Mouse (Mus musculus): Measurements from ENCODE around the gene Stra6.

Gene Stra6

DNA sequence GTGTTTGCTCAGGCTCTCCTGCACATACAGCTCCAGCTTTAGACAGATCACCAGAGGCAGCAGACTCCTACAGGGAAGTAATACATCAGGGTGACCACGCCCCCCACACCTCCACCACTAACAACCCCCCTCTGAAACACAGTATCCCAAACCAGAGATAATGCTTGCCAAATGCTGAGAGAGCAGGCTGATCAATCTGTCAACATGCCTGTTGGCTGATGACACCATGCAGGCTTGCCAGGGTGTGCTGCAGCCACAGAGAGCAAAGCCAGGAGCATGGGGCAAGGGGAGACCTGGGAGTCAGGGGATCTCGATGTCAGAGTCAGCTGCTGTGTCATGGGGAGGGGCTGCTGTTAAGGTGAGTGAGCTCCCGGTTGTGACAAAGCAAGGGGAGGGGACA is at the start of gene Stra6:
Stra6 (plus strand) TSS at position 258 of the 400 bp plus-strand sequence.
- no peak for DNase-seq (ENCODE audit: low spot score in 2 of 2)

DNA sequence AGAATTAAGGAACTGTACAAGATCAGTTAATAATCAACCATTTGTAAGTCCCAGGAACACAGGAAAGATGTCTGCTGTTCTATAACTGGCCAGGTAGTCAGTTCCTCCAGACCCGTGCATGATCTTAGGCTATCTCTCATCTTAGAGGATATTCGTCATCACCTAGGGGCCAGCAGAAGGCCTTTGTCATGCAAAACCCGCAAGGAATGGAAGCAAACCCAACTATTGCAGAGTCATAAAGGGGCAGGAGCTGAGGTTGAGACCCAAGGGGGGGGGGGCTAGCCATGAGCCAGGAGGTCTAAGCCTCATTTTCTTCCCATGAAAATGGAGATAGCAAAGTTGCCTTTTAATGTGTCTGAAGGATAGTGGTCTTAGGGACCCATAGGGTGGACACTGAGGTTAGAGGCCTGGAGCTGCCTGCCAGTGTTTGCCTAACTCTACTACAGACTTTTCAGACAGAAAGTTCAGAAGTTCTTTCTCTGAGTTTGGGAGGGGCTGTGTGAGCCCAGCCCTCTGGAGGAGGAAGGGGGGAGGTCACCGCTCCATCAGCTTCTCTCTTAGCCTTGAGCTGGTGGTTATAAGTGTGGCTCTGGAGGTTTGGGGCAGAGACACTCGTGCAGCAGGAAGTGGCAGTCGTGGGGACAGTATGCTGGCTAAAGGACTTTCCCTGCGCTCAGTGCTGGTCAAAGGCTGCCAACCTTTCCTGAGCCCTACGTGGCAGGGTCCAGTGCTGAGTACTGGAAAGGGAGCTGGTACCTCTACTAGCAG is 49.0 kb upstream of the Stra6 start:
- DNase-seq (ENCODE audit: low spot score in 2 of 2): peak in 1 of 2 experiments; percentile 31

DNA sequence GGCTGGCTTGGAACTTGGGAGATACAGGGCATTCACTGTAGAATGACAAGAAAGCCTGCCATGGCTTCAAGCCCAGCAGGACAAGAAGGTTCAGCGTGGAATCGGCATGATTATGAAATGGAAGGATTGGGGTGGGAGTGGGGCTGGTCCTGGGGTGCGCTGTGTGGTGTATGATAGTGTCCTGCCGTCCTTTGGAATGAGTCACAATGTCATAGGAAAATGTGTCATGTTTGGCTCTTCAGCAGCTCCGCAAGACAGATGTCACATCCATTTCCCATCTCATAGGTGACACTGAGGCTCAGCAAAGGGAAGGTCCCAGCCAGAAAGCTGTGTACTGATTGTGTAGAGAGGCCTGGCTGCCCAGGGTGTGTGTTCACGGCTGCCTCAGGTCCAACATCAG is 47.7 kb upstream of the Stra6 start:
- no peak for DNase-seq (ENCODE audit: low spot score in 2 of 2)

DNA sequence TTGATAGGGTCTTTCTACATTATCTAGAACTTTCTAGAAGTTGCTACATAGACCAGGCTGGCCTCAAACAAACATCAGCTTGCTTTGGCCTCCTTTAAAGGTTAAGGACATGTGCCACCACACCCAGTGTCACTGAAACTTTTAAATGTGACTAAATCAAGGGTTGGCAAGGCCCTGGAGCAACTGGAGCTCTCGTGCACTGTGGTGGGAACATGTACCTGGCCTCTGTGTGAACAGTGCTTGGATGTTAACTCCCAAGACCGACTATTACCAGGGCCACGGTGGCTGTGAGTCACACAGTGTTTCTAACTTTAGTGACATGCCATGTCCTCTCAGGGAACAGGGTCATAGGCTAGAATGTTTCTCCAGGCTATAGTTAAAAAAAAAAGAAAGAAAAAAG is 46.6 kb upstream of the Stra6 start:
- no peak for DNase-seq (ENCODE audit: low spot score in 2 of 2)

DNA sequence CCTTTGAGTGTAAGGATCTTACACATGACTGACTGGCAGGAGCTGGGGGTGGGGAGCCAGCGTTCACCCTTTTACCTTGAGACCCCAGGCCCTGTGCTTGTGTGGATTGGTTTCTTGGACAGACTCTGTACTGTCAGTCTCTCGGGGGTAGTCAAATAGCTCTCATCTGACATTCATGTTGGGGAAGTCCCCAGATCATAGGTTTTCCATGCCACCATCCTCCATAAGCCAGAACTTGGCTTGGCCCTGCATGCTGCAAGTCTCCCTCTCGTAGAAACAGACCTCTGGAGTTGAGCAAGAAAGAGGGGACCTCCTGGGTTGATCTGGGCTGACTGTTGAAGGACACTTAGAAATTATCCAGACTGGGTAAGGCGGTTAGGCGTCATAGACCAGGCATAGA is 45.2 kb upstream of the Stra6 start:
- DNase-seq (ENCODE audit: low spot score in 2 of 2): no peak

DNA sequence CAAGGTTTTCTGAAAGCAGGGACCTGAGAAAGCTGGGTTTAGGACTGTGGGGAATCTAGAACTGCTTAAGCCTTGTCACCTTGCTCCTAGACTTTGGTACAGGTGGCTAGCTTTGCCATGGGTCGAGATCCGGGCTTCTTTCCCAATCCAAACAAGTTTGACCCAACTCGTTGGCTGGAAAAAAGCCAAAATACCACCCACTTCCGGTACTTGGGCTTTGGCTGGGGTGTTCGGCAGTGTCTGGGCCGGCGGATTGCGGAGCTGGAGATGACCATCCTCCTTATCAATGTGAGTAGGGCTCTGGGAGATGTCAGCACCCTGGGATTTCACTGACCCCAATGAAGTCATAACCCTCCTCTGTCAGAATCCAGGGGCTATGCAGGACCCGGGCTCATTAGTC is 37.6 kb upstream of the Stra6 start:
- no peak for DNase-seq (ENCODE audit: low spot score in 2 of 2)

DNA sequence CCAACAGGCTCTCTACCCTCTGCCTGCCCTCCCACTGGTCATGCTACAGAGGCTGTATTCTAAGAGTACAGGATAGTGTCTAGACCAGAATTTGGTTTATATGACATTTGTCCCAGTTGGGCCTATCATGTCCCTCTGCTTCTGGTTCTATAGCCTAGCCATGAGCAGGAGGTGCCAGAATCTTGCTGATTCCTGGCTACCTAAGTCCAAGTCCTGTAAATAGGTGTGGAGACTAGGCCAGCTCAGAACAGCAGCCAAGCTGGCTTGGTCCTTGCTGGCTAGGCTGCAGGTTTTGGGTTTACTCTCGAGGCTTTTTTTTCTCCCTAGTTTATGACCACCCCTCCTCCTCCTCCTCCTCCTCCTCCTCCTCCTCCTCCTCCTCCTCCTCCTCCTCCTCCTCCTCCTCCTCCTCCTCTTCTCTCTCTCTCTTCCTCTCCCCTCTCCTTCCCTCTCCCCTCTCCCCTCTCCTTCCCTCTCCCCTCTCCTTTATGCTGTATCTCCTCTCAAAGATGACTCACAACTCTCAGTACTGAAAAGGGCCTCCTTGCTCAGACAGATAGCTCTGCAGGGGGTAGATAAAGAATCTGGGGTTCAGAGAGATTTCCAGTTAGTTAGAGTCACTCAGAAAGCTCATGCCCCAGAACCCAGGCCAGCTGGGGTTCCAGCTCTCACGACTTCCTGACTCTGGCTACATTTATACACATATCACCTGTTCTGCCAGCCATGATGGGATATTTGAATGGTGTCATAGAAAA is 36.0 kb upstream of the Stra6 start:
- DNase-seq (ENCODE audit: low spot score in 2 of 2): no peak

DNA sequence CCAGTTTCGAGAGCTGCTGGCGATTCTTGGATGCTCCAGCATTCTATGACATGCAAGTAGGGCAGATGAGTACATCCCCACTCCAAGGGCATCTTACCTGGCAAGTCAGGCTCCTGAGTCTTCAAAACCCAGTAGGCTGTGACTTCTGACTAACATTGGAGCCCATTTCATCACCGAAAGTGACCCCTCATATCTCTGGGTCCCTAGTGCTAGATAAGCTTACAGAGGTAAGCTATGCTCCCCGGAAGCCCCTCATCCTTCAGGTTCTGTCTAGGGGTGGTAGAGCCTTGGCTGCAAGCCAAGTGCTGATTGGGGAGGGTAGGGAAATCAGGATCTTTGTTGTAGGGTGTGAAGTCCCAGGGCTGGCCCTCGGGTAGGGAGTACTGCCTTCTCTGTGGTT is 34.7 kb upstream of the Stra6 start:
- no peak for DNase-seq (ENCODE audit: low spot score in 2 of 2)

DNA sequence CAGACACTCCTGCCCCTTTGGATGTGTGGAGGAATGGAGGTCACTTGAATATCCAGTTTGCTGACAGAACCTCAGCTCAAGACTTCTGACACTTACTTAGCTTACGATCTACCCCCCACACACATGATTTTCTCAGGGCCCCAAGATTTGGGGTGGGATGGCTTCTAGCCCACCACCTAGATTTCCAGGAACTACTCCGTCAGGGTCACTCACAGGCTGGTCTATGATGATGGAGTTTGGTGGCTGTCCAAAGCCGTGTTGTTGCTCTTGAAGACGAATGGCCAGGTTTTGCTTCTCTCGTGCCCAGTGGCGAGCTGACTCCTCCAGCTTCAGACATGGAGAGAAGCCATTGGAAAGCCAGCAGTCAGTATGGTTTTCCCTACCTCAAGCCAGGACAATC is 34.0 kb upstream of the Stra6 start:
- DNase-seq (ENCODE audit: low spot score in 2 of 2): no peak

DNA sequence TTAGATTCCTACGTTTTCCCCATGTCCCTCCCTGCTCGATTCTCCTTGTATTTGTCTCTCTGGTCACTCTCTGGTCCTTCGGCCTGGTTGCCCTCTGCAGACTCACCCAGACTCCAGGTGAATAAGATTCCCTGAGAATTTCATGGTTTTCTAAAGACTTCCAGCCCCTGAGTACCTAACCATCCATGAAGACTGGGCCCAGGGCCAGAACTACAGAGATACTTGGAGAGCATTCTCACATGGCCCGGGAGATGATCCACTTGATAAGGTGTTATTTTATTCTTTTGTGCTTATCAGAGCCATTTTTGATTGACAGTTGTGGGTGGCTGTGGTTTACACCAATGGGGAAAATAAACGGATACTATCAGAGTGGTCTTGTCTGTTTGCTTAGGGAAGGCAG is 31.7 kb upstream of the Stra6 start:
- no peak for DNase-seq (ENCODE audit: low spot score in 2 of 2)

DNA sequence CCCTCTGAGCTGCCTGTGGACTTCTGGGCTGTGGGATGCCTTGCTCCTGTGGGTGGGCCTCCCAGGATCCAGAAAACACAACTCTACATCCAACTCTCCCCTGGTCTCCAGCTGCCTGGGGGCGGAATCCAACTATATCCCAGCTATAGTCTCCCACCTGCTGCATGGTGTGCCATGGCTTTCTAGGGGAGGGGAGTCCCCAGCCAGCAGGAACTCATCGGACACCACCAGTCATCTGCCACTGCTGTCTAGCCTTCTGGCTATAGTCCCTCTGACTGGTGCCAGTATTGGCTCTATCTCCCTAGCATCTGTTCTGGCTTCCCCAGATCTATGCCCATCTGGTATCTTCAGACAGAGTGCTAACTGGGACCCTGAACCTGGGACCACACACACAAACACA is 28.1 kb upstream of the Stra6 start:
- no peak for DNase-seq (ENCODE audit: low spot score in 2 of 2)

DNA sequence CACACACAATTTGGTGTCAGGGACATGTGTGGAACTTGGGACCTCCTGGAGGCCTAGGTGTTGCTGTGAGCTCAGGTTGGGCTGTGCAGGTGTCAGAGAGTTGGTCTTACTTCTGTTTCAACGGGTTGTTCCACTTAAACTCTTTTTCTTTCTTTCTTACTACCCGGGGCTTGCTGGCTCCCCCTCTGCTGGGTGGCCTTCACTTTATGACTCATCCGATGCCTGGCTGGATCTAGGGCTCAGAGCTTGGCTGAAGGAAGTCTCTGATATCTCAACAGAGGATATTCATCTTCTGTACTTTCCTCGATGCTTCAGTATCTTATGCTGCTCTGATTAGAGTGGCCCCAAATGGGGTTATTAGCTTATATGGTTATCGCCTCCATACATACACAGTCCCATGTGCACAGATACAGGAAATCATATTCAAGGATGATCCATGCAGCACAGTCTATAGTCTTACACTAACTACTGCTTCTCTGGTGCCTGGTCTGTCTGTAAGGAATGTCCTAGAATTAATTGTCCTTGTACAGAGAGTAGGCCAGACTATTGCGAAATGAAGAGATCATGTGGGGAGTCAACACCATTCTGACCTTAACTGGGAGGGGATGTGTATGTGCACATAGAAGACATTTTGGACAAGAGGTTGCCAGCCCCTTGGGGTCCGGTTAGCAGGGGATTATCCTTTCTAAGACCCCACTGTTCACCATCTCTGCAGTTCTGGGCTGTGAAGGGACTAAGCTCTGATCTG is 27.5 kb upstream of the Stra6 start:
- DNase-seq (ENCODE audit: low spot score in 2 of 2): no peak

DNA sequence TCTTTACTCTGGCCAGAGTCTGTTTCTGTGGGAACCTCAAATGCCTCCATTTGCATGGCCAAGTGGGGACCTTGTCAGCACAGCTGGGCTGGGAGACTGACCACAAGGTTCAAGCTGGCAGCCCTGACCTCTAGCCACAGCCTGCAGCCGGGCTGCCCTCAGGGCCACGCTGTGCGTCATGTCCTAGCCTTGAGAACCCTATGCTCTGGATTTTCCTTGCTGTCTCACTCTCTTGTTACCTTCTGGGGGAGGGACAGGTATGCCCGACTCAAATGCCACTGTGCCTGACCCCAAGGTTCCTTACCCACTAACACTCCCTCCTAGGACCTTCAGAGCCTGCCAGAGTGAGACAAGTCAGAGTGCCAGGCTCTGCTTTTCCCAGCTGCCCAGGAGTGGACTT is 26.6 kb upstream of the Stra6 start:
- DNase-seq (ENCODE audit: low spot score in 2 of 2): no peak

DNA sequence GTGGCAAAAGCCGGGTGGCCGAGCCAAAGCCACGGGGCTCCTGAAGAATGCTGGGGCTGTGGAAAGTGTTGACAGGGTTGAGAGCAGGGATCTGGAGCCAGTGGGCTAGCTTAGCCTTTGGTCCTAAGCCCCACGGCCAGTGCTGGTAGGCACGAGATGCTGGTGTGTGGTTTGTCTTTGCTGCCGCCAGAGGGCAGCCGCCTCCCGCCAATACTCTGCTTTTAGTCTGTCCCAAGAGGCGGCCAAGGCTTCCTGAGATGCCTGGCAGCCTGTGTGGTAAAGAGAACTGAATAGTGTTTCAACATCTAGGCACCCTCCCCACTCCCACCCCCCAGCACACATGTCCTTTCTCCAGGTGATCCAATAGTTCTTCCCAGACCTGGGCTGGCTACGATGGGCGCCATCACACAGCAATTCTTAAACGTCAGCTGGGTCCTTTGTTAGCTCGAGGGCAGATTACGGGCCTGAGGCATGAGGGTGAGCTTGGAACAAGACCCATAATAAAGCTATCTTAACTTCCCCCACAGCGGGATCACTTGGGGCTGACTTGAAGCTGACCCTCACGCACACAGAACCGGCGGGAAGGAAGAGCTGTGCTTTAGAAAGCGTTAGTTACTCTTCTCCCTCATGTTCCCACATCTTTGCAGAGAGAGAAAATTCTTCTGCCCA is 25.0 kb upstream of the Stra6 start:
- DNase-seq (ENCODE audit: low spot score in 2 of 2): peak; percentile 15 to 53

DNA sequence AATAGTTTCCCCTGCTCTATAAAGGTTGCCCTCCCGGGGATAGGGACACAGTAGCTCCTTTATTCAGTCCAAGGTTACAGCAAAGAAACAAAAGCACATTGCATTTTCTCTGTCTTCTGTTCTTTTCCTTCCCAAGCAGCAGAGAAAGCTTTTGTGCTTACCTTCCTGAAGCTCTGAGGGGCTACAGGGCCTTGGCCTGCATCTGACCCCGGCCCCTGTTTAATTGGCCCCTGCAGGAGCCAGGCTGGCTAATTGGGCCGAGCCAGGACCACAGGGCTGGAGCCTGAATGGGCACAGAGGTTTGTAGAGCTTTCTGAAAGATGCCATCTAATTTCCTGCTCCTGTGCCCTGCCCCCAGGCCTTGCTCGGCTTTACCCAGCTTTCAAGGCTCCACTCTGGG is 22.6 kb upstream of the Stra6 start:
- DNase-seq (ENCODE audit: low spot score in 2 of 2): no peak

DNA sequence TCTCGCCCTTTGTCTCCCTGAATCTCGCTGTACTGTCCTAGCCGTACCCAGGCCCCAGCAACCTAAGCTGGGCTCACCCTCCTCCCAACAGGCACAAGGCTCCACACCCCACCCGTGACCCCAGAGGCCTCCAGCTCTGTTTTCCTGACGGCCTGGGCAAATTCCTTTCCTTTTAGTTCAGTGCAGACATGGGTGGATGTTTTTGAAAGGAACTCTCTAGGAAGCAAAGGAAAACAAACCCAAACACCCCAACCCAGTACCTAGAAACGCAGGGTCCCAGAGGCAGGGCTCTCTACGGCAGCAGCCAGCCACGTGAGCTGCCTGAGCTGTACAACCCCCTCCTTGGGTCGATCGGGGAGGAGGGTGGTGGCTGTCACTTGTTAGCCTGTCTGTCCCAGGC is 21.2 kb upstream of the Stra6 start:
- DNase-seq (ENCODE audit: low spot score in 2 of 2): no peak

DNA sequence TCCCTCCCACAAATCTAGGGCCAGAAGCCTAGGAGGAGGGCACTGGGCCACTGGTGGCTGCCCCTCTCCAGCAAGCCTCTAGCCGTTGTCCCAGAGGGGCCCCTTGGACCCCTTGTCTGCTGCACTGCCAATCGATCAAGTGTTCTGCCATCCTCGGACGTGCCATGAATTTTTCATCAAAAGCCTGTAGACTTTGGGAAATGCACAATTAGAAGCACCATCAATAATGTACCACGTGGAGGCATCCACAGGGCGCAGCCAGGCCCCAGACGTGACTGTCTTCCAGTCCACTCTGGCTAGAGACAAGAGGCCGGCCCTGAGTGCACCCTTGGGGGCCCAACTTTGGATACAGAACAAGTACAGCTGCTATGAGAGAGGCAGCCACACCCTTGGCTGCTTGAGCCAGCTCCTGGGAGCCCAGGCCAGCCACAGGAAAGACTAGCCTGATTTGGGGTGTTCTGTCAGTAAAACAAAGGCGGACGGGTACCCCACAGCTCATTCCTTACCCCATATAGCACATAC is 20.0 kb upstream of the Stra6 start:
- DNase-seq (ENCODE audit: low spot score in 2 of 2): no peak

DNA sequence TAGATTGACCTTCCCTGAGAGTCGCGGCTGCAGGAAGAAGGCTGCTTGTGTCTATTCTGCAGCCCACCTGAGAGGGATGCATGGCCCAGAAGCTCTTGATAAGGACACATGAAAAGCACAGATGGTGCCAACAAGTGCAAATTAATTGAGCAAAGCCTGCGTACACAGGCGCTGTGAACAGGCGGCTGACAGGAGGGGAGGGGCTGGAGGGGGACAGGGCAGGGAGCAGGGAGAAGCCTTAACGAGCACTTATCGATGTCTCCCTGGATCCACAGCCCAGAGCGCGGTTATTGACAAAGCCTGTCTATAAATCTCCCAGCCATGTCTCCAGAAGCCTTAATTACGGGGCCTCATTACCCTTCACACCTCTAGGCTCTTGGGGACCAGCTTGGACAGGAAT is 18.8 kb upstream of the Stra6 start:
- DNase-seq (ENCODE audit: low spot score in 2 of 2): no peak

DNA sequence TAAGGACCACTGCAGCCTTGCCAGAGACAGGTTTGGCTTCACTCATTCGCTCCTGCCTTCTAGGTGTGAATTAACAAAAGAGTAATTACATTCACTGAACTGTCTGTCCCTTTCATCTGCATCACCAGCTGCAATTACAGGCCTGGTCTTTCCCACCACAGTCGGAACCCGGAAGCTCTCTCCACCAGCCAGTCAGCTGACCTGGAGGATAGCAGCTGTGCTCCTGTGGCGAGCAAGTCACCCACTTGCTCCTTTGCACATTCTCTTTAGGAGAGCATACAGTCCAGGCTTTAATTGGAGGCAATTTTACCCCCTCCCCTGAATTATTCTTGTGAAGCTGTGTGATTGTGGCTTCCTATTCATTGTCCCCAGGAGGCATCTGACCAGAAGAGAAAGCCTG is 17.9 kb upstream of the Stra6 start:
- no peak for DNase-seq (ENCODE audit: low spot score in 2 of 2)

DNA sequence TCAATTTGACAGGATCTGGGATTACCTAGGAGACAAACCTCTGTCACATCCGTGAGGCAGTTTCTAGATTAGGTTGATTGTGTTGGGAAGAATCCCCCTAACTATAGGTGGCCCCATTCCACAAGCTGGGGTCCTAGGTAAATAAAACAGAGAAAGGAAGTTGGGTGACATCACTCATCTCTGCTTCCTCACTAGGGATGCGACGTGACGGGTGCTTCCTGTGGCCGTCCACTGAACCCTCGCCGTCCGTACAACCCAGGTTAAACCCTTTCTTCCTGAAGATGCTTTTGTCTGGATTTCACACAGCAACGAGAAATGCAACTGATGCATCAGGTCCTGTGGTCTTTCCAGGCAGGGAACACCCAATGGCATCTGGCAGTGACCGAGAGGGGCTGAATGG is 16.5 kb upstream of the Stra6 start:
- DNase-seq (ENCODE audit: low spot score in 2 of 2): no peak

DNA sequence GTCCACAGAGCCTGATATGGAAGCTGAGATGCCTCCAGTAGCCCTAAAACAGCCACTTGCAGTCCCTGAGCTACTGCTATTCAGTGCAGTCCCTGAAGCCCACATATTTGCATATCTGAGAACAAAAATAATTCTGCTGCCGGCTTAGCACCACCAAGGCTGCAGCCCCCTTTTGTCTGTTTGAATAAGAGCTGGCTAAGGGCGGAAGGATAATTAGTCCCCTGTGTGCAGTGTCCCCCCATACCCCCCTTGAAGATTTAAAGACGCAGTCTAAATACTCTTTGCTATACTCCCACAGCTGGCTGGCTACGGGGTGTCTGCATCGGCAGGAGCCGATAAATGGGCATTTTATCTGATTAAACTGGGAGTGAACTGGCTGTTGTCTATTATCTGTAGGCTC is 15.0 kb upstream of the Stra6 start:
- DNase-seq (ENCODE audit: low spot score in 2 of 2): no peak

DNA sequence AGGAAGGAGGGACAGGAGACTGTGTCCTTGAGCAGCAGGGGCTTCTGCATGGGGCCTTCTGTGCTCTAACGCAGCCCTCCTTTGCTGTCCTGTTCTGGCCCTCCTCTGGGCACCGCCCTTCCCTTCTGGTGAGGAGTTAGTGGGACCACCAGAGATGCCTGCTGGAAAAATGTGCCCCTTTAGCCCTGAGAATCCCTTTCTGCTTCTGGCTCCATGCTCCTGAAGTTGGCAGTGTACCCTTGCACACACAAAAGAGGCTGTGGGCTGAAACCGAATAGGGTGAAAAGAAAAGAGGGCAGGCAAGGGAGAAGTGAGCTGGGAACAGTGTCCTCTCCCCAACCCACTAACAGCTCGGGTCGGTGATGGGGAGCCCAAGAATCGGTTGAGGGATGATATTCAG is 14.4 kb upstream of the Stra6 start:
- no peak for DNase-seq (ENCODE audit: low spot score in 2 of 2)

All from natural killer cell, adult 2 months (primary cell).